Mouse (Mus musculus) C2C12 (cell line): Measurements from ENCODE around the gene Cfap298.

Source experiments
- CTCF ChIP-seq: IDR thresholded peaks from one replicate; pipeline ENCODE4 v1.5.1; 2011; ENCODE audit not compliant: control insufficient read depth, insufficient read depth, insufficient read length
- MAX ChIP-seq: IDR thresholded peaks from one replicate; pipeline ENCODE4 v1.6.1; 2011; ENCODE audit warnings: mild to moderate bottlenecking, control low read depth
- USF1 ChIP-seq: IDR thresholded peaks from one replicate; pipeline ENCODE4 v1.6.1; 2011; ENCODE audit warnings: low read depth, mild to moderate bottlenecking, control low read depth, moderate library complexity

- TF ChIP-seq CTCF: peak; percentile 87
- no peak for TF ChIP-seq MAX
- TF ChIP-seq USF1: no peak
Observed at GRCm38 (mm10) chr16:90925461-90925860, 9.5 kb downstream of the Cfap298 start.
